Mouse (Mus musculus): ENCODE results near the gene Tlr9.

Gene Tlr9

DNA sequence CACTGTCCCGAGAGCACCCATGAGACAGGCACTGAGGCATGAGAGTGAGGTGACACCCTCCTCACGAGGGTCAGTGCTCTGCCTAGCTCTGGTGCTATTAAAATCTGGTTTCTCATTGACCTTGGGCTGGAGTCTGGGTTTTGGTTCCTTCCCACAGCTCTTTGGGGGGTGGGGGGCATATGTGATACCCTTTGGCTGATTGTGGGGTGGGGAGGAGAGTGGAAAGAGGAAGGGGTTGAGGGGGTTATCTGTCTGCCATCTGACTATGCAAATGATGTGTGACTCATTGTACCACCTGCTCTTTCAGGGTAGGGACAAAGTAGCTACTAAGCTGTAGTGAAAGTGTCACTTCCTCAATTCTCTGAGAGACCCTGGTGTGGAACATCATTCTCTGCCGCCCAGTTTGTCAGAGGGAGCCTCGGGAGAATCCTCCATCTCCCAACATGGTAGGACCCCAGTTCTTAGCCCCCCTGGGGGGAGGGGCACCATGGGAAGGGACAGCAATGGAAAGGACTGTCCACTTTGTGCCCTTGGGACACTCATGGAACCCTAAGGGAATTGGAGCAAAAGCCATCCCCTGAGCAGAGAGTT is at the start of gene Tlr9:
Gene Tlr9 (plus strand): TSS at position 338 of the 591 bp plus-strand sequence.
- DNase-seq (ENCODE audit: extremely low read depth, insufficient read length, low spot score), result no peak

DNA sequence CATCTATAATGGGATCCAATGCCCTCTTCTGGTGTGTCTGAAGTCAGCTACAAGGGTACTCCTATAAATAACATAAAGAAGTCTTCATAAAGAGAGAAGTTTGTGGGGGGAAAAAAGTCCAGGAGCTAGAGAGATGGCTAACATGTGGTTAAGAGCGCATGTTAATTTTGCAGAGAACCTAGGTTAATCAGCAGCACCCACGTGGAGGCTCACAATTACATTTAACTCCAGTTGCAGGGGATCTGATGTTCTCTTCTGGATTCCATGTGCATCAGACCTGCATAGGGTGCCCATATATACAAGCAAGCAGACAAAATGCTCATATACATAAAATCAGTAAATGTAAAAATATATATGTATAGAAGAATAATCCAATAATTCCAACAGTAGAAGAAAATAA is 49.0 kb upstream of the Tlr9 start:
- DNase-seq (ENCODE audit: extremely low read depth, insufficient read length, low spot score), result no peak

DNA sequence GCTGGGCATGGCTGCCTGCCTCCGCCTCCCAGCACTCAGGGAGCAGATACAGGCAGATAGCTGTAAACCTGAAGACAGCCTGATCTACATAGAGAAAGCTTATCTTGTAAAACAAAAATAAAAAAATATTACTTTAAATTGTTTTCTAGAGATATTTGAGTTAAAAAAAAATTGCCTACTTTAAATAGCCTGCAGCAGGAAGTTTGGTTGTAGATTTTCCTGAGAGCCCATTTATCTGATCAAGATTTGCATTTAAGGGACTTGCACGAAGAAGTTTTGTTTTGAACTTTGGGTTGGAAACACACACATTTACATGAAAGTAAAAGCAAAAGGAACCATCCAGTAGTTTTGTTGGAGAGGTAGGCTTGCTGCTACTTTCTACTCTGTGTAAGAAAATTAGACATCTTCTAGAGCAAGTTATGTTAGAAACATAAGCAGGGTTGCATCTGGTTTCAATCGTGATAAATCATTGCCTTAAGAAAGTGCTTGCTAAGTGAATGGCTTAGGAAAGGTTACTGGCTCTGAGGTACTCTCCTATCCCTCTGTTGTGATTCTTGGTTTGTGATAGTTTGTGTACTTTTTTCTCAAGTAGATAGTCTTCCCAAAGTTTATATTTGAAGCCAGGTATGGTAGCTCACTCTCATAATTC is 46.7 kb upstream of the Tlr9 start:
- no peak for DNase-seq (ENCODE audit: extremely low read depth, insufficient read length, low spot score)

DNA sequence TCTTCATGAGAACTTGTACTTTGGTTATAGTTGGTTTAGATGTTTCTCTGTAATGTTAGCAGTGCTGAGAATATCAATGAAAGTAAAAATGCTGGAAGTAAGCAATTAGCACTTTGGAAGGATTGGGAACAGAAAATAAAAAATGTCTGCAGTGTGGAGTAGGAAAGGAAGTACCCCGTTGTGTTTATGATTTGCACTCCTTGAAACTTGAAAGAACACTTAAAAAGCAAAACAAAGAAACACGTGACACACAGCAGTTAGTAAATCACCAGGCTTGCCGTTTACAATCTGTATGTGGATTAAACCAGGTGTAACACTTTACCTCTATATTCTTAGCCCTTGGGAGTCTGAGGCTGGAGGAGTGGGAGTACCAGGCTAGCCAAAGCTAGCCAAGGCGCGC is 45.6 kb upstream of the Tlr9 start:
- DNase-seq (ENCODE audit: extremely low read depth, insufficient read length, low spot score), result no peak

DNA sequence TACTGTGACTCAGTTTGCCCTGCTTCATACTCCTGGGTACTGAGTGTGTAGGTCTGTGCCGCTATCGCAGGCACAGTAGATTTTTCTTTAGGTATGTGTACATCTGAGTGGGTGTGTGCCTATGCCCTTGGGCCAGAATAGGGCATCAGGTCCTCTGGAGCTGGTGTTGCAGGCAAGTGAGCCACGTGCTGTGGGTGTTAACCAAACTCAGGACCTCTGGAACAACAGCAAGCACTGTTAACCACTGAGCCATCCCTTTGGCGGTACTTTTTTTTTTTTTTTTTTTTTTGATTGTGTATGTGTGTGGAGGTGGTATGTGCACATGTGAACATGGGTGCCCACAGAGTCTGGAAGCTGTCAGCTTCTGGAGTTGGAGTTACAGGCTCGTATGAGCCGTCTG is 44.6 kb upstream of the Tlr9 start:
- no peak for DNase-seq (ENCODE audit: extremely low read depth, insufficient read length, low spot score)

DNA sequence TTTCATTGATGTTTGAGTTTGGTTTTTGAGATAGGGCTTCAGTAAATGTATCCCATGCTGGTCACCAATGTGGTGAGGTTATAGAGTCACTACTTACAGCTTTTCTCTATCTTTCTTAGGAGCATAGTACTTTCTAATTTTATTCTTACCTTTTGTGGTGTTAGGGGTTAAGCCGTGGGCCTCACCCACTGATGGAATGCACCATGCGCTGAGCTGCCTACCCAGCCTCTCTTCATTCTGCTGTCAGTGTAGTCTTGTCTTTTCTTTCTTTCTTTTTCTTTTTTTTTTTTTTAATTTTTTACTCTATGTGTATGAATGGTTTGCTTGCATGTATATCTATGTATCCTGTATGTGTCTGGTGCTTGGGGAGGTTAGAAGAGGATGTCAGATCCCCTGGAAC is 42.9 kb upstream of the Tlr9 start:
- DNase-seq (ENCODE audit: extremely low read depth, insufficient read length, low spot score), result no peak

DNA sequence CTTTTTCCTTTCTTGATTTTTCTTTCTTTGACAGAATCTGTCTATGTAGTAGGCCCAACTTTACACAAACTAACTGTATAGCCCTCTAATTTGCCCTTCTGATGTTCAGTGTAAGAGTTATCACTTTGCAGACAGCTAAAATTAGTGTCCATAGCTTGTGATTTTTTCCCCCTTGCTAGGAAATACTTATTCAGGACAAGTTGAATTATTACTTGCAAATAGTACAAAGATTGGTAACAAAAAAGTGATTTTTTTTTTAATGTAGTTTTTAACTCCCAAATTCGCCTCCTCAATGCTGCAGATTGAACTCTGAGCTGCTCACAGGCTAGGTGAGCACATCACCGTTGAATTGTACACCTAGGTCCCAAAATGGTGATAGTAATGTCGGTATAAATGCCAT is 42.4 kb upstream of the Tlr9 start:
- DNase-seq (ENCODE audit: extremely low read depth, insufficient read length, low spot score), result no peak

DNA sequence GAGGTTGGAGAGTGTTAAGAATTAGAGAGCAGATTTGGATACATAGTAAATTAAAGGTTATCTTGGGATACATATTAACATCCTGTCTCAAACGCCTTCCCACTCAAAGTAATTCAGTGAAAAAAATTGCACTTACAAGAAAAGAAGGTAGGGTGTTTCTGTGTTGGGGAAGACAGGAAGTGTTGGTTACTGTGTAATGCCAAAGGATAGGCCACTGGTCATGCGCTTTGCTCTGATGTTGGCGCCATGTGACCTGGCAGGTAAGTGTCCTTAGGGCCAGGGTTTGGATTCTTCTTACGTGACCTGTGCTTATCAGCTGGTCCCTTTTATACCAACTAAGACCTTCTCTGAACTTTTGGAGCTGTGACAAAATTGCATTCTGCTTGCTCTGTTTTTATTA is 40.3 kb upstream of the Tlr9 start:
- no peak for DNase-seq (ENCODE audit: extremely low read depth, insufficient read length, low spot score)

DNA sequence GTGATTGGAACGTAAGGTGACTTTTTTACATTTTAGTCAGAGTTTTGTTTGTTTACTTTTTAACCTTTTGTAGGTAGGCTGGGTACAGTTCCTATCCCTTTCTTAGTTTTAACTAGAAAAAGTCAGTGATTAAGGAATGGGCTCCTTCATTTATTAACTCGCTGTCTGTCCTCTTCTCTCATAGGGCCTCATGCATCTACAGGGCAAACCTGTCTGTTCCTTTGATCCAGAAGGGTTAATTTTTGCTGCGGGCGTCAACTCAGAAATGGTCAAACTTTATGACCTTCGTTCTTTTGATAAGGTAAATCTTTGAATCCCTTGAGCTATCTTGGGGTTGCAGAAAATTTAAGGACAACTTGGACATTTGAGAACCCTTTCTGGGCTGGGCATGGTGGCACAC is 38.4 kb upstream of the Tlr9 start:
- no peak for DNase-seq (ENCODE audit: extremely low read depth, insufficient read length, low spot score)

DNA sequence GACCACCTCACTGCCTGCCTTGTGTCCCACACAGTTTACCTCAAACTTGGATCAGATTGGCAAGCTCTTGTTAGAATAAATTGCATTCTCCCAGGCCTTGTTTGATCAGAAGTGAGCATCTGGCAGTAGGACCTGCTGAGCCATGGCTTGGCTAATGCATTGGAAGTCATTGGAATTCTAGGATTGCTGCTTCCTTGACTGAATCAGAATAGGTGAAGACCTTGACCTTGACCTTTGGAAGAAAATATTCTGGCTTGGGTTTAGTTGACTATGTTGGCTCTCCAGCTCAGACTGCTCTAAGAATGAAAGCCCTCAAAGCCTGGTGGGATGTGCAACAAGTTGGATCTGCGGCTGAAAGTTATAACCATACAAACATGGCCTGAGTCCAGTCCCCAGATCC is 31.0 kb upstream of the Tlr9 start:
- DNase-seq (ENCODE audit: extremely low read depth, insufficient read length, low spot score), result no peak

DNA sequence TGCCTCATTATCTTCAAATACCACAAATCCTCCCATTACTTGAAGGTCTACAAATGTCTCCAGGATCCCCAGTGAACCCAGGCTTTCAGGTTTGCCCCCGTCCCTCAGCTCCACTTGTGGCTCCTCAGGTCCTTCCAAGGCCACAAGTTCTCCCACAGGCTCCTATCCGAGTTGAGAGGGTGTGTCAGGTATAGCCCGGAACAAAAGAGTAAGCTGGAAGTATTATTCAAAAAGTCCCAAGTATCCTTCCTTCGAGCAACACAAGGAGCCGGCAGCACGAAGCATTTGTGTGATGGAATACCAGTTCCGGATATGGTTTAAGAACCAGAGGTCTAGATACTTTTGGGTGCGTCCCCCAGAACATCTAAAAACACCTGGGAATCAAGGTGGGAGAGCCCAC is 30.4 kb upstream of the Tlr9 start:
- no peak for DNase-seq (ENCODE audit: extremely low read depth, insufficient read length, low spot score)

DNA sequence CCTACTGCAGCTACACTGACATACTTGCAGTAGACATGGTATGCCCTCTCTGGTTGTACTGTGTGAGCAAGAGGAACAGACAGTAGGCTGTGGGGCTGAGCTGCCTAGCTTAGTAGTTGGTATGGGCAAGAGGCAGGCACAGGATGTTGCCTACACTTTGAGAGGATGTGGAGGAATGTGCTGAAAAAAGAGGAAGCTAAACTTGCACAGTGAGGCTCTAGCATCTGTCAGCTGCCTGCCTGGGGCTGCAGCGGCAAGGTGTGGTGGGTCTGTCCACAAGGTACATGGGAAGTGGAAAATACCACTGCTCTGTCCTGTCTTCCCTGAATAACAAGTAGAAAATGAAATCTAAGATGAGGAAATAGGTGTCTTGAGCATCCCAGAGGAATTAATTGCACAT is 29.4 kb upstream of the Tlr9 start:
- no peak for DNase-seq (ENCODE audit: extremely low read depth, insufficient read length, low spot score)

DNA sequence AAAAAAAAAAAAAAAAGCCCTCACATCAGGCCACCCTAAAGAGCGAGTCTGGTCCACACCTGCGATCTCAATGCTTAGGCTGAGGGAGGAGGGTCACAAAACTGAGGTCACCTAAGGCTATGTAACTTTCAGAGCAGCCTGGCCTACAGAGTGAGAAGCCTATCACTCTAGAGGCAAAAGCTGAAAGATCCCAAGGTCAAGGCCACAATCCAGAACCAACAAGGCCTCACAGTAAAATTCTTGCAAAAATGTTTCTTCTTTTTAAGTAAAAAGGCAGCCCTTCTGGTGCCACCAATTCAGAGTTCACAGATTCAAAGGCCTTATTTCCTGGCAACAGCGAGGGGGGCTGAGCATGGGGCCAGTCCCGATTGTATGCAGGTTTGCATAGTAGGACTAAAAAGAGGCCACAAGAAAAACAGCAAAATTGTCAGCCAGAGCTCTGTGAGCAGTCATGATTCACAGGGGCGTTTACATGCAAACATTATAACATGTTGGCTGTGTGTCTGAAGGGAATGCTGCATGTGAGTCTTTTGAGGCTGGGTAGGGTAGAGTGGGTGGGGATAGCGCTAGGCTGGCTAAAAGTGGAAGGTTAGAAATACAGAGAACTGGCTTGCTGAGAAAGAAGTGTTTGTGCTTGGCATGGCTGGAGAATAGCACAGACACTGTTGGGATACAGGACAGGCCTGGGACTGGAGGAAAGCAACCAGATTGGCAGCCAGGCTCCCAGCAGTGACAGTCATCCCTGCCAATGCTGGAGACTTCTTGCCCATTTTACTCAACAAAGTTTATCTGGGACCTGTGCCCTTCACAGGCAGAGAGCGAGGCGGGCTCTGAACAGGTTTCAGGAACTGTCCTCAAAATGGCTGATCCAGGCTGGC is 28.2 kb upstream of the Tlr9 start:
- no peak for DNase-seq (ENCODE audit: extremely low read depth, insufficient read length, low spot score)

DNA sequence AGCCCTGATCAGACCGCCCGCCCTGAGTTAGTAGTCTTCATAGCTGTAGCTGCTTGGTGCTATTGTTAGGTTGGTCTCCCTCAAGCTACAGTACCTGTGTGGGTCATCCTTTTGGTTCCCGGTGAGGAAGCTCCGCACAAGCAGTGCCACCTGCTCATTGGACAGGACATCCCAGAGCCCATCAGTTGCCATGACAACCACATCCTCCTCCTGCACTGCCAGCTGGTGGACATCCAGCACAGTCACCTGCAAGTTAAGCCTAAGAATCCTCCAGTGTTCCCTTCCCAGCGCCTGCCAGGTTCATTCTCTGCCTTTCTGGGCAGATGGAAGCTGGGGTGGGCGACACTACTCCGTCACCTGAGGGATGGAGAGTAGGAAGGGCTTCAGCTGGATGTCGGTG is 26.7 kb upstream of the Tlr9 start:
- no peak for DNase-seq (ENCODE audit: extremely low read depth, insufficient read length, low spot score)

DNA sequence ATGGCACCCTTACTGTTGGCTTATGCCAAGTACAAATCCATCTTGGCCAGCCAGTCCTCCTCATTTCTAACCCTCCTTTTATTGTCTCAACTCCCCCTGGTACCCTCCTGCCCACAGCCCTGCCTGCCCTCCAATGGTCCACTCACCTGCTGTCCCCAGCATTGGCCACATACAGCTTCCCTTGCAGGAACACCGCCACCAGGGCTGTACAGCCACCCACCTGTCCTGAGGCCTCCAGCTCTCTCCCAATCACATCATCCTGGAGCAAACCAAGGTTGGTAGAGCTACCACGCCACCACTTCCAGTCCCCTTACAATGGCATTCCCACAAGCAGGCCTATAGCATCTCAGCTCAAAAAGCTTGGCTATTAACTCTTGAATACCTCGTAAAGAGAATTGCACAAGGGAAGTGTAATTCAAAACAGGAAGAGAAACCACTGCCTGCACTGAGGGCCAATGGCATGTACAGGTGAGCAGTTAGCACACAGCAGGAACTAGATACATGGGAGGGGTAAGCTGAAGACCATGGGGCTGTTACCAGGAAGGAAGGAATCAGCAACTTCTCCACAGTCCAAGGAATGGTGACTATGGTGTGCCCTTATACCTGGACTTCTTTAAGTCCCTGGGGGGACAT is 25.2 kb upstream of the Tlr9 start:
- no peak for DNase-seq (ENCODE audit: extremely low read depth, insufficient read length, low spot score)

DNA sequence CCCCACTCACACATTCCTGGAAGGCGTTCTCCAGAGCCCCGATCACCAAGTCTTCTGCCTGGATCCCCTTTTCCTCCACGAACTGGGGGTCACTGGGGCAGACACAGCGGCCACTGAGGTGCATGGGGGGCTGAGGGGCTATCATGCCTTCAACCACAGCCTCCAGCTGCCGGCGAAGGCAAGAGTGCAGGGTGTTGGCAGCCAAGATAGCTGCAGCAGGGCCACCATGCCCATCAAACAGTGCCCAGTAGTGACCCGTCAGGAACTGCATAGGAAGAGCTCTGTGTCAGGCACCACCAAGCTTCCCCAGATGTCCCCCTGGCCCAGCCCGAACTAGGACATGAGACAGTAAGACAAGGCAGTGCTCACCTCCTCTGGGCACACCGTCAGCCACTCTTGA is 24.7 kb upstream of the Tlr9 start:
- no peak for DNase-seq (ENCODE audit: extremely low read depth, insufficient read length, low spot score)

DNA sequence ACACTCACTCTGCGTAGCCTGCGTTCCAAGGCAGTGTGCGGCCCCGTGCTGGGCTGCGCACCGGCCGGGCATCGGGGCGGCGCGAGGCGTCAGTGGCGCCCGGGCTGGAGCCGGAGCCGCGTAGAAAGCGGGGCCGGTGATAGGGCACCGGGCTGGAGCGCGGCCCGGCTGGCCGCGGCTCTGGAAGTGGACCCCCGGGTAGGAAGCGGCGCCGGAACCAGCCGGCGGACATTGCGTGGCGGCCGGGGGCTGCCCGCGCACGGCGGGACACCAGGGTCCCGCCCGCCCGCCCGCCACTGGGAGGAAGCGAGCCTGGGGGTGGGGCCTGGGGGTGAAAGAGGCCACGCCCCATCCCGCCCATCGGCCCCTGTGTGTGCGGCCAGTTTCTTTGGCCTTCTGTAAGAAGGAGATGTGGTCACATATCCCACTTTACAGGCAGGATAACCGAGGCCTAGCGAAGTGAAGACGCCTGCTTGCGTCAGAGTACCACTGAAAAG is 23.4 kb upstream of the Tlr9 start:
- peak; percentile 77 for DNase-seq (ENCODE audit: extremely low read depth, insufficient read length, low spot score)

DNA sequence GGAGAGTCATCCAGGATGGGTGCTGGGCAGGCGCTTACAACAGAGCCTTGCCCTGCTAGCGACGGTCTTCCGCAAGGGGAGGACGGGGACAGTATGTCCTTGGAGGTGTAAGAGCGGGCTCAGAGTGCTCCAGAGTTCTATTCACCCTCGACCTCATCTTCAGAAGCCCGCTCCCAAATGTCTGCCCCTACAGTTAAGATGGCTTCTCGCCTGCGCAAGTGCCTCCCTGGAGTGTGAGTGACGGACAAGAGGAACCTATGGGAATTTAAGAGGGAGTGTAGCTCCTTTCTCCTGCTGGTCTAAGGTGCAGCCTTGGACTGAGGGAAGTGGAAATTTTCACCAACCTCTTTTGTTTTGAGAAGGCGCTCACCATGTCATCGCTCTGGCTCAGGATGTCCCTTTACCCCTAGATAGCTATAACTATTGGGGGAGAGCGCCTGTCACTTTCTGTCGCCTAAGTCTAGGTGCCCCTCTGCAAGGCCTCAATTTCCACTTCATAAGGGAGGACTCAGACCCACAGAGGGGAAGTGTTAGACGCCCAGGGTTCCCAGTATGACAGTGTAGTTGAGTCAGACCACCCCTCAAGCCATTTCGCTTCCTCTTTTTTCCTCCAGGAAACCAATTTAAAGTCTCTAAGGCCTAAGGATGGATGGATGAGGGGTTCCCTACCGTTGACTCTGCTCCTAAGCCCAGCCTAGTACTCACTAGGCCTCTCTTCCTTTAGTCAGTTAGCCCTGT is 22.7 kb upstream of the Tlr9 start, which contains the start of gene Ppm1m:
Gene Ppm1m (minus strand): TSS at position 212 of the 738 bp plus-strand sequence.
- DNase-seq (ENCODE audit: extremely low read depth, insufficient read length, low spot score), result no peak

DNA sequence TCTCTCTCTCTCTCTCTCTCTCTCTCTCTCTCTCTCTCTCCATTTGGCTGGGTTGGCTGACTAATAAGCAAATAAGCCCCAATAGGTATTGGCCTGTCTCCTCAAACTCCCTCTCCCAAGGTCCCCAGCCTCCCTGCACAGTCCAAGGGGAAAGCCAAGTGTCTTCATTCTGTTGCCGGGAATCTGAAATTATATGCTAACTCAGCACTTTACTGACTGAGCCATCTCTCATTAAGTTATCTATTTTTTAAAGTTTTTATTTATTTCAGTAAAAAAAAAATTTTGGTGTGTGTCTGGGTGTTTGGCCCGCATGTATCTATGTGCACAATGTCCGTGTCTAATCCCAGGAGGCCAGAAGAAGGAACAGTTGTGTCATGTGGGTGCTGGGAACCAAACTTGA is 20.5 kb upstream of the Tlr9 start:
- no peak for DNase-seq (ENCODE audit: extremely low read depth, insufficient read length, low spot score)

DNA sequence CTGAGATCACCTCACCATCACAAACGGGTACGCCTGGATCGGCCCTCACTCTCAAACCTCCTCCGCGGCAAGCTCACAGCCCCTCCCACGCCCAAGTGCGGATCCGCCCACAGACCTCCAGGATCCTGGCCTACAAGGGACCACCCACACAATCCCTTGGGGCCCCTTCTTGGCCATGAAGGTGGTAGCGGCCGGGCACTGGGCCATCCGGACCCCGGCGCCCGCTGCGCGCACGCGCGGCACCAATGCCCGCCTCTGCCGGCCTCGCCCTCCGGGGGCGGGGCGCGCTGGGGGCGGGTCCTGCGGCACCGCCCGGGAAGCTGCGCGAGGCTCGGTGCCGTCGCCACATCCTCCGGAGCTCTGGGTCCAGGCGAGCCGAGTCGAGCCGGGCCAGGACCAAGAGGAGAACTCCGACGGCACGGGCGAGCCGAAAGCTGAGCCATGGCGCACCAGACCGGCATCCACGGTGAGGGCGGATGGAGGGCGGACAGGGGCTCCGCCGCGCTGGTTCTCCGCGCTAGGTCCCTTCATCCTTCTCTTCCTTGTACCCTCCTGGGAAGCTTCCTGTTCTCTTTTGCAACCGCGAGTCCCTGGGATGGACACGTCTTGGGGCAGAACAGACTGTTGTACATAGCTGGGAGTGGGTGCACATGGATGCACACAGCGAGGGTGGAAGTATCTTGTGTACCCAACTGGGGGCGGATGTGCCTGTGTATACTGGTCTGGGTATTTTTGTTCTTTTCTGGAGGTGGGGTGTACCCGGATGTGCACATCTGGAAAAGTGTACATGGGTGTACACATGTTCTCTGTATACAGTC is 19.4 kb upstream of the Tlr9 start, which contains the start of gene Twf2:
Gene Twf2 (plus strand): TSS at position 290 of the 818 bp plus-strand sequence.
- peak; percentile 92 for DNase-seq (ENCODE audit: extremely low read depth, insufficient read length, low spot score)
